Mouse (Mus musculus): ENCODE results near the gene Fat1.
A peak's percentile ranks its signal among the peaks of the same experiment; 100 is the strongest.

The Fat1 gene

GRCm38 (mm10) chr8:44961492-44961891 lies 26.2 kb downstream of the Fat1 start:
- ATAC-seq (ENCODE audit: low TSS enrichment), result no peak

- ATAC-seq (ENCODE audit: low TSS enrichment), result no peak
Measured at GRCm38 (mm10) chr8:44962572-44963231, 27.5 kb downstream of the Fat1 start.

DNA sequence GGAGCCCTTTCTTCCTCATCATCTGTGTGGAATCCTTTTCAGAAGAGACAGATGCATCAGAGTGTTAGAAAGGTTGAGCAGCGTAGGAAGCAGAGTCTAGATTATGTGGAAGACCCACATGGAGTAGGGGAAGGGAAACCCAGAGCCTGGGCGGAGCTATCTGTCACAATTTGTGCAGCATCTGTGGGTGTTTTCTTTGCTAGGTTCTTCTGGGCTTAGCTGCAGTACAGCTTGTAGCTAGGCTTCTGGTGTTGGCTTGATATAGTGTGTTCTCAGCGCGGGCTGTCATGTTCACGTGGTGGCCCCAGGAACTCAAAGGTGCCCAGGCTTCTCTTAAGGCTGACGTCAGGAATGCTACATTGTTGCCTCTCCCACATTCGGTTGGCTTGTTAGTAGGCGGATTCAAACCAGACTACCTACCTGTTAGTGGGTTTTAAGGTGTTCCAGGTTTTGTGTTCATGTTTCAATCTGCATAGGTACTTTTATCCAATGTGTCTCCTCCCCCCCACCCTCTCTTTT lies 32.3 kb downstream of the Fat1 start:
- peak; percentile 56 for ATAC-seq (ENCODE audit: low TSS enrichment)

- ATAC-seq (ENCODE audit: low TSS enrichment), result no peak
Measured at GRCm38 (mm10) chr8:44970093-44970492, 34.8 kb downstream of the Fat1 start.

DNA sequence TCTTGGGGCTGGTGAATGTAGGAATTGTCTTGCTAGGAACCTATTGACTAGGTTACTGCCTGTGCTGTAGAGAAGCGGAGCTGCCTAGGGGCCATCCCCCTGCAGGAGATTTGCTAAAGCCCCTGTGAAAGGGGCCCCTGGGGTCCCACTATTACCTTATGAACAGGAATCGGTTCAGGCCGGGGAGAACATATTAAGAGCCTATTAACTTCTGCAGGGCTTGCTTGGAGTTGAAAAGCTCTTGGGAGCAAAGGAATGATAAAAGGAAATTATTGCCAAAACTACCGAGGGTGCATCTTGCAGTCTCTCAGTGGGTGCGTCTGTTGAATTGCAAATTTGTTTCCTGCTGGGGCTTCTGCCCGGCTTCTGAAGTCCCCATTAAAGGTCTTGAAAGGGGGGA lies 36.1 kb downstream of the Fat1 start:
- ATAC-seq (ENCODE audit: low TSS enrichment), result no peak

- no peak for ATAC-seq (ENCODE audit: low TSS enrichment)
Measured at GRCm38 (mm10) chr8:44971964-44972363, 36.7 kb downstream of the Fat1 start.

GRCm38 (mm10) chr8:44975113-44975512 lies 39.9 kb downstream of the Fat1 start:
- ATAC-seq (ENCODE audit: low TSS enrichment), result no peak

GRCm38 (mm10) chr8:44975654-44976053 lies 40.4 kb downstream of the Fat1 start:
- no peak for ATAC-seq (ENCODE audit: low TSS enrichment)

GRCm38 (mm10) chr8:44978622-44979021 lies 43.4 kb downstream of the Fat1 start:
- no peak for ATAC-seq (ENCODE audit: low TSS enrichment)

DNA sequence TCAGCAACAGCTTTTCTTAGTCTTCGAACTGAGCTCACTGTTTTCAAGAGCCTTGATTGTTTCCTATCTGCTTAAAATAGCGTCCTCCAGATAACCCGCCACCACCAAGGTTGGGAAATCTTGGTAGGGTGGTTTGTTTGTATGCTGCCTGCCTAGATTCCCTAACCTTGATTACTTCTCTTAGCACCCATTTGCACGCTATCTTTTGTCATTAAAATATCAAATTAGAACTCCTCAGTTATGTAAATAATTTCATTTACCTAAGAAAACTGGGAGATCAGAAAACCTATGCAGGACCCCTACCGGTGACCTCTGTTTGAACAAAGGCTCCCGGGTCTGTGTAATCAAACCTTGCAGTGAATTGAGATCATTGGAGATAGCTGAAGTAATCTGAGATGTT lies 44.0 kb downstream of the Fat1 start:
- ATAC-seq (ENCODE audit: low TSS enrichment), result no peak

GRCm38 (mm10) chr8:44980030-44980429 lies 44.8 kb downstream of the Fat1 start:
- ATAC-seq (ENCODE audit: low TSS enrichment), result peak; percentile 81

DNA sequence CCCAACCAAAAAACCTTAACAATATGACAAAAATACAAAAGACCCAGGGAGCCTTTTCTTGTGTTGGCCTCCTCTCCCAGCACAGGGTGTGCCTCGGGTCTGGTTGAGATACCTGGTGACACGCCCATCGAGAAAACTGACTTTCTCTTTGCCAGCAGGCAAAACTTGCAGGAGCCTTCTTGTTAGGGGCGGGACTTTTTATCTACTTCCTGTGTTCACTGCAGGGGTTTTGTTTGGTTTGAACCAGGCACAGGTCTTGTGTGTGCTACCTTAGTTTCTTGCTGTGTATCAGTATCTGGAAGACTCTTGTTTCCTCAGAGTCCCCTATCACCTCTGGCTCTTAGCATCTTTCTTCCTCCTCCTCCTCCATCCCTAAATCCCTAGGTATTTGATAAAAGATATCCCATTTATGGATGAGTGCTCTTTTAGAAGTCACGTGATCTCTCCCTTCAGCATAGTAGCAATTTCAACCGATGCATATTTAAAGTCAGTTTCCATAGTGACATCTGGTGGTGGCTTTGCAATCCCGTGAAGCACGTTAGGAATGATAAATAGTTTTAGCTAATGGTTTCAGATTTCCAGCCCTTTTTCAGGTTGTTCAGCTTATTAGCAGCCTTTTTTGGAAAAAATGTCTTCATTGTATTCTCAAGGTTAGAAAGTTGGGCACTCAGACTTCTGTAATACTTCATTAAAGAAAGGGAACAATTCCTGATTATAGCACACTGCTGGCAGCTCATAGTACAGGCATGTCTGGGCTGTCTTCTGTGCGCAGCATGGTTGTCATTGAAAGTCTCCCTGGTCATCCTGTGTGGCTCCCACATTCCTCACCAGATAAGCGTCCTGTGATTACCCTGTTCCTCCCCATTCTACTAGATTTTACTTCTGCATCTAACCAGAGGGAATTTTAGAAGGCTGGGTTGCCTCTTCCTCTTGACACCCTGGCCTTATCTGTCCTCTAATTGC lies 50.4 kb downstream of the Fat1 start:
- ATAC-seq (ENCODE audit: low TSS enrichment), result peak; percentile 81; the same call in 1 of the 2 replicates

- no peak for ATAC-seq (ENCODE audit: low TSS enrichment)
Measured at GRCm38 (mm10) chr8:44991700-44992487, 56.6 kb downstream of the Fat1 start.

- ATAC-seq (ENCODE audit: low TSS enrichment), result no peak
Measured at GRCm38 (mm10) chr8:44992664-44993063, 57.4 kb downstream of the Fat1 start.

- ATAC-seq (ENCODE audit: low TSS enrichment), result peak; percentile 45; the same call in 1 of the 2 replicates
Measured at GRCm38 (mm10) chr8:44993376-44993775, 58.1 kb downstream of the Fat1 start.

DNA sequence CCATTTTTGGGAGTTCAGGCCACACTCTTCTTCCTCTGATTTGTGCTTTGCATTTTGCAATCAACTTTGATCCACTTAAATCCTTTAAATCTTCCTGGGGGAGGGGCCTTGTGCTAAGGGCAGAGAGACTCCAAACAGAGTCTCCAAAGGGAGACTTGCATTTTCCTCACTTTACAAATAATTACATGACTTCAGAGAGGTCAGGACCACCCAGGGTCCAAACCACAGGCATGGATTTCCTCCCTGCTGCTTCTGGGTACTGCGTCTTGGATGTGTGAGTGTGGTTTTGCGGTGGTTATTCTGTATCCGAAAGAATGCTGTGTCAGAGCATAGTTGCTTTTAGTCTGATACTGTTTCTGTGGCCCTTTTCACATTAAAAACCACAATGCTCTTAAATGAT lies 61.2 kb downstream of the Fat1 start:
- ATAC-seq (ENCODE audit: low TSS enrichment), result no peak

- ATAC-seq (ENCODE audit: low TSS enrichment), result no peak
Measured at GRCm38 (mm10) chr8:44997321-44997720, 62.1 kb downstream of the Fat1 start.

- ATAC-seq (ENCODE audit: low TSS enrichment), result no peak
Measured at GRCm38 (mm10) chr8:44997829-44998228, 62.6 kb downstream of the Fat1 start.

DNA sequence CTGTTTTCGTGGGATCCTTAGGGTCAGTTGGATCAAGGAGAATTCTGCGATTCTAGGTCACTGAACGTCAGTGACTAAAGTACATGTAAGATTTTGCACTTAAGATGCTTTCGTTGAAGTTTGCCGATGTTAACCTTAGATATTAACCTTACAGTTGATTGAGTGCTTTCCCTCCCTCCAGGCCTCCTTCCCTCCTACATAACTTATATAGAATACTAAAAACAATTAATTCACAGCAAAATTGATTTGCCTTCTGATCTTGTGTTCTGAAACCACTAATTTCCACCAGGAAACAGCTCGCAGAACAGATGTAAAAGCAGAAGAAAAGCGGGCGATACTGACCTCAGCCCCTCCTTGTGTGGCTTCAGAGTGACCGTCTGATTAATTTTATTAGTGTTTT lies 63.0 kb downstream of the Fat1 start:
- no peak for ATAC-seq (ENCODE audit: low TSS enrichment)

GRCm38 (mm10) chr8:44998681-44999277 lies 63.5 kb downstream of the Fat1 start:
- peak; percentile 84 for ATAC-seq (ENCODE audit: low TSS enrichment)

- no peak for ATAC-seq (ENCODE audit: low TSS enrichment)
Measured at GRCm38 (mm10) chr8:45001577-45002197, 66.4 kb downstream of the Fat1 start.
